Mouse (Mus musculus): ENCODE results near the gene Nagk. TPM values are rescaled to one million over a fixed set of nuclear protein-coding genes. Genes with fewer than 3 reads are reported as not detected.

Gene Nagk
- polyA plus RNA-seq, 1 experiment = 42.9 TPM

DNA sequence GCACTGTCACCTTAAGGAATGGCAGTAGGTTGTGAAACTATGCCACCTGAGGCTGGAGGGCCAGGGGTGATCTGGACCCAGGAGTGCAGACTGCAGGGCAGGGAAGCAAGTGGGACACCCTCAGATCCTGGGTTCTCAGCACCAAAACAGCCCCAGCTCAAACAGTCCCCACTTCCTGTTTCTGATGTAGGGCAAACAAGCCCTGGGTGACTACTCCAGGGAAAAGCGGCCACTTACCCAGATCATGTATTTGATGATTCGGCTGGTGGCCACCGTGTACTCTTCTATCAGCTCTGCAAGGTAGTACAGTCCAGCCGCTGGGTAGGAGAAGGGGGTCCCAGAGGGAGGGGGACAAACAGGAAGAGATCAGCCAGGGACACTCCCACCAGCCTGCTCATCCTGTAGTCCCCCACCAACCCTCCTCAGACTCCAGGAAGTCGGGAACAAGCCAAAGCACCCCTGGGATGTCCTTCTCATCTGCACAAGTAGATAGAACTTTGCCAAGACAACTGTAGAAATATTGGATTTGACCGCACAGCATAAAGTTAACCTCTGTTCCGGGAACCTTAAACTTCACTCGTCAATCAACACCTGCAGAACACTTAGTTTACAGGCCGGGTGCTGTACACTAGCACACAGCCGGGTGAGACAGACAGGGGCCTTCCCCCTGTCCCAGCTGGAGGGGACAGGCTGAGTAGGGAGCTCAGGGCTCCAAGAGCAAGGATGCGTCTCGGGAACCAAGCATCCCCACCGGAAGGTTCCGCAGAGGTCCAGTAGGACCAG, 19.8 kb upstream of the Nagk start:
- H3K79me2 ChIP-seq (ENCODE audit: control insufficient read depth, insufficient read depth) = peaks cover 8% of the 10 kb centered on the region
- peak overlapping the region; percentile 81 for H3K4me2 ChIP-seq (ENCODE audit: low read depth)
- peak overlapping the region; percentile 42 for H3ac ChIP-seq (ENCODE audit: control insufficient read depth, insufficient read length)
- TF ChIP-seq POLR2AphosphoS2 (IDR thresholded peaks at IDR 0.05; ENCODE audit: insufficient read length, low read depth) (no peak), MYOG (IDR thresholded peaks at IDR 0.05; ENCODE audit: control insufficient read depth in 1 of 3, insufficient read depth in 1 of 3, insufficient read length in 2 of 3, low read depth in 2 of 3) (no peak), REST (IDR thresholded peaks at IDR 0.05; ENCODE audit: insufficient read depth, insufficient read length) (no peak), POLR2A (IDR thresholded peaks at IDR 0.05; ENCODE audit: insufficient read length, low read depth) (no peak), TCF12 (IDR thresholded peaks at IDR 0.05; ENCODE audit: insufficient read depth, poor library complexity, severe bottlenecking) (no peak), SRF (IDR thresholded peaks at IDR 0.05; ENCODE audit: control insufficient read depth, insufficient read length, low read depth) (no peak), CEBPB (IDR thresholded peaks at IDR 0.05; ENCODE audit: insufficient read depth, poor library complexity, severe bottlenecking) (no peak), USF1 (IDR thresholded peaks at IDR 0.05; ENCODE audit: low read depth) (no peak)
- H3K4me3 ChIP-seq = peak overlapping the region; percentile 79
- H3K36me3 ChIP-seq (ENCODE audit: control insufficient read depth, insufficient read depth) = peaks cover 2% of the 10 kb centered on the region
- no peaks in the 10 kb centered on the region for H3K27me3 ChIP-seq (ENCODE audit: control insufficient read depth, insufficient read depth, insufficient read length)

DNA sequence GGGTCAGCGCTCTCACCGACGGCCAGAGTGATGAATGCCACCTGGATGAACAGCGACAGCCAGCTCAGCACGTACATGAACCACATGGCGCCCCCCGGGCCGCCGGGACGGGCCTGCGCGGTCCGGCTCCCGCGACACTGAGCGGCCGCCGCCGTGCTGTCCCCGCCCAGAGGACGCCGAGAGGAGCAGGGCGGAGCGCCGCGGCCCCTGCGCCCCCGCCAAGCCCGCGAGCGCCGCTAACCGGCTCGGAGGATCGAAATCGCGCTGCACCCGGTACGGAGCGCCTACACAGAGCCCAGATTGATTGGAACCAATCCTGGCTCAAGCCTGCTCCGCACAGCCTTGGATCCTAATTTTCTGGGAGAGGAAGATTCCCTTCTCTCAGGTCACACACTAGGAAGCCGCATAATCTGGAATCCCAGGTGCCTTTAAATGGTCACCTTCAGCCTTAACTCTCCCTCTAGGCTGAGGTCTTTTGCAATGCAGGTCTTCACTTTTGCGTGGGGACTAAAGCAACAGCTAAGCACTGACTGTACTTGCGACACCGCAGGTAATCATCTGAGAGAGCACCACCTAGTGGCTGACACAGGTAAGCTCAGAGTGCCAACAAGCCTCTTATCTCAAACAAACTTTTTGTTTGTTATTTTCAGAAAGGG, 19.0 kb upstream of the Nagk start, which contains the start of gene Tex261:
Tex261 (minus strand) TSS at position 176 of the 656 bp plus-strand sequence.
- H3ac ChIP-seq (ENCODE audit: control insufficient read depth, insufficient read length) = peak within 1 kb of the TSS; percentile 42
- H3K36me3 ChIP-seq (ENCODE audit: control insufficient read depth, insufficient read depth) = no peaks in the 10 kb centered on the region
- H3K4me2 ChIP-seq (ENCODE audit: low read depth) = peak within 1 kb of the TSS; percentile 85
- H3K27me3 ChIP-seq (ENCODE audit: control insufficient read depth, insufficient read depth, insufficient read length) = no peaks in the 10 kb centered on the region
- H3K4me3 ChIP-seq = peak within 1 kb of the TSS; percentile 79
- H3K79me2 ChIP-seq (ENCODE audit: control insufficient read depth, insufficient read depth) = peaks cover 8% of the 10 kb centered on the region
- no peak for TF ChIP-seq REST (IDR thresholded peaks at IDR 0.05; ENCODE audit: insufficient read depth, insufficient read length)
- no peak for TF ChIP-seq TCF3 (IDR thresholded peaks at IDR 0.05; ENCODE audit: insufficient read length, low read depth)
- peak in 1 of 3 experiments; percentile 19 for TF ChIP-seq MYOD1 (IDR thresholded peaks at IDR 0.05; ENCODE audit: control insufficient read depth in 1 of 3, insufficient read length in 2 of 3, low read depth in 2 of 3)
- peak; percentile 72; the same call in 1 of the 2 replicates for TF ChIP-seq CEBPB (IDR thresholded peaks at IDR 0.05; ENCODE audit: insufficient read depth, poor library complexity, severe bottlenecking)
- TF ChIP-seq MAX (IDR thresholded peaks at IDR 0.05; ENCODE audit: low read depth) = no peak
- peak; percentile 95 for TF ChIP-seq POLR2AphosphoS2 (IDR thresholded peaks at IDR 0.05; ENCODE audit: insufficient read length, low read depth)
- no peak for TF ChIP-seq USF1 (IDR thresholded peaks at IDR 0.05; ENCODE audit: low read depth)
- TF ChIP-seq TCF12 (IDR thresholded peaks at IDR 0.05; ENCODE audit: insufficient read depth, poor library complexity, severe bottlenecking) = no peak
- peak; percentile 98 for TF ChIP-seq POLR2A (IDR thresholded peaks at IDR 0.05; ENCODE audit: insufficient read length, low read depth)

DNA sequence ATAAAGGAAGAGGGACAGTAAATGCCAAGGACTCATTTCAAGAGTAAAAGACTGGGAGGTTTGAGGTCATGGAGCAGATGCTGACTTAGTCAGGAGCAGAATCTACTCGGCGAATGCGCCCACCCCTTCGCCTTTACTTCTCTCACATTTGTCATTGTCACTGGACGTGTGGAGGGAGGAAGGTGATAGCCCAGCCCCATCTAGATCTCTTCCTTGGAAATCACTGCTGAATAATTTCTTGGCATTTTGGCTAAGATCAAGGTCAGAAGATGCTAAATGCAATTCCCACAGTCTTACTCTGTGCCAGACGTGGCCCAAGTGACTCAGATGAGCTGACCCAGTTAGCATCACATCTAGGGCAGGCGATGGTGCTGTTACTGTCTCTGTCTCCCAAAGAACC, 16.5 kb upstream of the Nagk start:
- Histone ChIP-seq H3K27me3 (ENCODE audit: control insufficient read depth, insufficient read depth, insufficient read length) (peaks cover 1% of the 10 kb centered on the region), H3K4me2 (ENCODE audit: low read depth) (no peak overlapping the region), H3K79me2 (ENCODE audit: control insufficient read depth, insufficient read depth) (peaks cover 6% of the 10 kb centered on the region), H3ac (ENCODE audit: control insufficient read depth, insufficient read length) (no peak overlapping the region), H3K36me3 (ENCODE audit: control insufficient read depth, insufficient read depth) (no peaks in the 10 kb centered on the region), H3K4me3 (no peak overlapping the region)
- TF ChIP-seq REST (IDR thresholded peaks at IDR 0.05; ENCODE audit: insufficient read depth, insufficient read length) (no peak), SRF (IDR thresholded peaks at IDR 0.05; ENCODE audit: control insufficient read depth, insufficient read length, low read depth) (no peak), TCF3 (IDR thresholded peaks at IDR 0.05; ENCODE audit: insufficient read length, low read depth) (no peak)

- Histone ChIP-seq H3K79me2 (ENCODE audit: control insufficient read depth, insufficient read depth) (peaks cover 5% of the 10 kb centered on the region), H3K4me2 (ENCODE audit: low read depth) (no peak overlapping the region), H3K4me3 (no peak overlapping the region), H3ac (ENCODE audit: control insufficient read depth, insufficient read length) (no peak overlapping the region), H3K27me3 (ENCODE audit: control insufficient read depth, insufficient read depth, insufficient read length) (peaks cover 5% of the 10 kb centered on the region), H3K36me3 (ENCODE audit: control insufficient read depth, insufficient read depth) (no peaks in the 10 kb centered on the region)
- TF ChIP-seq TCF3 (IDR thresholded peaks at IDR 0.05; ENCODE audit: insufficient read length, low read depth) = no peak
- TF ChIP-seq MYOG (IDR thresholded peaks at IDR 0.05; ENCODE audit: control insufficient read depth in 1 of 3, insufficient read depth in 1 of 3, insufficient read length in 2 of 3, low read depth in 2 of 3) = no peak
- TF ChIP-seq E2F4 (IDR thresholded peaks at IDR 0.05; ENCODE audit: insufficient read depth) = no peak
- TF ChIP-seq MAX (IDR thresholded peaks at IDR 0.05; ENCODE audit: low read depth) = no peak
- TF ChIP-seq POLR2AphosphoS2 (IDR thresholded peaks at IDR 0.05; ENCODE audit: insufficient read length, low read depth) = no peak
Measured at GRCm38 (mm10) chr6:83779026-83779425, 15.8 kb upstream of the Nagk start.

DNA sequence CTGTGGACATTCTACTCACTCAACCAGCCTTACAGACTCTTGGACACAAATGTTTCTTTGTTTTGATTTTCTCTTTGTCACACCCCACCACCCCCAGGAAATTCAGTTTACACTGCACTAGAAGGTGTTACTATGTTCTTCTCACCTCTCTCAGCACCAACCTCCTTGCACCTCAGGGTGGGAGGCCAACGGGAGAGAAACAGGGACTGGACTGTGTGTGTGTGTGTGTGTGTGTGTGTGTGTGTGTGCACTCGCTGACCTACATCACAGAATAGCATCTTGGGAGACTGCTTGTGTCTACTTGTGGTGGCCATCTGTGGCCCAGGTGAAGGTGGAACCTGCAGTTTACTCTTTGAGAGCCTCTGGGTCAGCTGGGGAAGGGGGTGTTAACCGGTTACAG, 8.4 kb upstream of the Nagk start:
- no peak overlapping the region for H3K4me2 ChIP-seq (ENCODE audit: low read depth)
- H3K79me2 ChIP-seq (ENCODE audit: control insufficient read depth, insufficient read depth) = no peaks in the 10 kb centered on the region
- H3ac ChIP-seq (ENCODE audit: control insufficient read depth, insufficient read length) = no peak overlapping the region
- H3K27me3 ChIP-seq (ENCODE audit: control insufficient read depth, insufficient read depth, insufficient read length) = peaks cover 5% of the 10 kb centered on the region
- TF ChIP-seq SRF (IDR thresholded peaks at IDR 0.05; ENCODE audit: control insufficient read depth, insufficient read length, low read depth) = no peak
- TF ChIP-seq USF1 (IDR thresholded peaks at IDR 0.05; ENCODE audit: low read depth) = no peak
- TF ChIP-seq MAX (IDR thresholded peaks at IDR 0.05; ENCODE audit: low read depth) = no peak
- TF ChIP-seq CEBPB (IDR thresholded peaks at IDR 0.05; ENCODE audit: insufficient read depth, poor library complexity, severe bottlenecking) = no peak
- no peak overlapping the region for H3K4me3 ChIP-seq
- no peaks in the 10 kb centered on the region for H3K36me3 ChIP-seq (ENCODE audit: control insufficient read depth, insufficient read depth)
